ENCODE assay signal across 13 mouse cellular contexts in the genomic region with DNA sequence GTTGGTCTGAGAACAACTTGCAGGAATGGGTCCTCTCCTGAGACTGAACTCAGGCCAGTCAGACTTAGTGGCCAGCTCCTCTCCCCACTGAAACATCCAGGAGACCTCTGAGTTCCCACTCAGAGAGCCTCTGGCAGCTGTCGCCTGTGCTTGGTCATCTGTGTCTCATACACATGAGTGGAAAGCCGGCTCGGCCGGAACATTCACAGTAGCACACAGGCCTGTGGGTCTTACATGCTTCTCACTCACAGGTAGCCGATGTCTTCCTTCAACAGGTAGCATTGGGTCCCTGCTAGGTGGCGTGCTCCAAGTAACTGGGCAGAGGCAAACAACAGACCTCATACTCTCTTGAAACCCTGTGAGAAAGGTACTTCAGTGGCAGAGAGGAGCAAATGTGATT. TPM values are rescaled to one million over a fixed set of nuclear protein-coding genes. Genes with fewer than 3 reads are reported as not detected.
DNase-seq lines count a peak whose midpoint lies in the region; ATAC-seq and TF ChIP-seq lines count a peak whose summit lies in the region.
"Had no signal": no experiment of that assay in that cellular context is flagged by ENCODE, and none has a peak within 500 bp of the region (broad histone marks: within the 10 kb centered on the region; RNA-seq: fewer than 3 reads in every experiment).

No protein-coding gene starts in this region.

- no peaks in the 10 kb centered on the region for H3K27me3 ChIP-seq in kidney, embryonic 16.5 days (ENCODE audit: insufficient read depth, low read length)
- no peaks in the 10 kb centered on the region for H3K27me3 ChIP-seq in embryonic facial prominence, embryonic 13.5 days
- no peaks in the 10 kb centered on the region for H3K27me3 ChIP-seq in limb, embryonic 14.5 days (ENCODE audit: control insufficient read depth, insufficient read depth, low read length)
- H3K27me3 ChIP-seq: neural tube, embryonic 13.5 days had no signal

- H3K4me3 ChIP-seq in kidney, embryonic 16.5 days (ENCODE audit: low read length): no peak overlapping the region
- H3K4me3 ChIP-seq in embryonic facial prominence, embryonic 13.5 days: no peak overlapping the region
- H3K4me3 ChIP-seq in limb, embryonic 14.5 days (replicated peaks; ENCODE audit: low read length): no peak overlapping the region
- H3K4me3 ChIP-seq: neural tube, embryonic 13.5 days had no signal

- TF ChIP-seq POLR2A in limb, embryonic 14.5 days (IDR thresholded peaks at IDR 0.05; ENCODE audit: borderline replicate concordance, extremely low read depth, insufficient read depth, insufficient read length): no peak

- peaks cover 28% of the 10 kb centered on the region for H3K4me1 ChIP-seq in kidney, embryonic 16.5 days (ENCODE audit: insufficient read depth, low read length)
- H3K4me1 ChIP-seq in embryonic facial prominence, embryonic 13.5 days: peaks cover 31% of the 10 kb centered on the region
- peaks cover 26% of the 10 kb centered on the region for H3K4me1 ChIP-seq in limb, embryonic 14.5 days (ENCODE audit: control insufficient read depth, insufficient read depth, low read length)

- H3K27ac ChIP-seq in kidney, embryonic 16.5 days (ENCODE audit: low read length): peak overlapping the region; percentile 82
- H3K27ac ChIP-seq in embryonic facial prominence, embryonic 13.5 days: peak overlapping the region; percentile 74
- H3K27ac ChIP-seq in limb, embryonic 14.5 days (replicated peaks; ENCODE audit: low read depth, low read length): peak overlapping the region; percentile 35
- H3K27ac ChIP-seq: neural tube, embryonic 13.5 days had no signal

- H3K4me2 ChIP-seq in kidney, embryonic 16.5 days (replicated peaks; ENCODE audit: low read depth, low read length): no peak overlapping the region
- H3K4me2 ChIP-seq in embryonic facial prominence, embryonic 13.5 days: no peak overlapping the region
- H3K4me2 ChIP-seq in limb, embryonic 14.5 days (replicated peaks; ENCODE audit: low read depth, low read length, severe bottlenecking): no peak overlapping the region
- H3K4me2 ChIP-seq: neural tube, embryonic 13.5 days had no signal

- peak; percentile 49; the same call in 1 of the 2 replicates for ATAC-seq in kidney, embryonic 16.5 days (ENCODE audit: low FRiP score, low TSS enrichment)
- no peak for ATAC-seq in embryonic facial prominence, embryonic 13.5 days (ENCODE audit: insufficient number of reproducible peaks, insufficient read depth, low FRiP score, low TSS enrichment, low read depth)
- no peak for ATAC-seq in limb, embryonic 14.5 days (ENCODE audit: low FRiP score, low read depth)
- ATAC-seq in erythroblast, adult 5-6 weeks (replicated peaks; ENCODE audit: low FRiP score, poor library complexity, severe bottlenecking): no peak
- ATAC-seq: forebrain, embryonic 16.5 days; liver, postnatal 0 days had no signal

- 43% methylated on average over 6 of the region's 6 CpGs for WGBS in kidney, embryonic 16.5 days
- 78% methylated on average over 6 of the region's 6 CpGs for WGBS in embryonic facial prominence, embryonic 13.5 days
- 70% methylated on average over 6 of the region's 6 CpGs for WGBS in limb, embryonic 14.5 days

- no peak overlapping the region for H3K9ac ChIP-seq in kidney, embryonic 16.5 days (replicated peaks; ENCODE audit: low read length)
- H3K9ac ChIP-seq in embryonic facial prominence, embryonic 13.5 days: no peak overlapping the region
- H3K9ac ChIP-seq in limb, embryonic 14.5 days (ENCODE audit: low read depth, low read length, severe bottlenecking): no peak overlapping the region
- H3K9ac ChIP-seq: liver, postnatal 0 days; neural tube, embryonic 13.5 days had no signal

- H3K36me3 ChIP-seq in kidney, embryonic 16.5 days (ENCODE audit: insufficient read depth, low read length): peaks cover 15% of the 10 kb centered on the region
- peaks cover 27% of the 10 kb centered on the region for H3K36me3 ChIP-seq in embryonic facial prominence, embryonic 13.5 days
- H3K36me3 ChIP-seq in limb, embryonic 14.5 days (ENCODE audit: control insufficient read depth, insufficient read depth, low read length): no peaks in the 10 kb centered on the region
- H3K36me3 ChIP-seq: neural tube, embryonic 13.5 days had no signal

- no peaks in the 10 kb centered on the region for H3K9me3 ChIP-seq in kidney, embryonic 16.5 days (ENCODE audit: low read length)
- H3K9me3 ChIP-seq in embryonic facial prominence, embryonic 13.5 days: no peaks in the 10 kb centered on the region
- no peaks in the 10 kb centered on the region for H3K9me3 ChIP-seq in limb, embryonic 14.5 days (ENCODE audit: control insufficient read depth, low read length)
- H3K9me3 ChIP-seq: neural tube, embryonic 13.5 days had no signal

- peak; percentile 89 for DNase-seq in heart, adult 11 months
- DNase-seq in heart, postnatal 4 days: no peak
- DNase-seq in kidney, postnatal 14 days: no peak
- no peak for DNase-seq in limb, embryonic 14.5 days (ENCODE audit: low spot score)
- no peak for DNase-seq in spleen, postnatal 36 days (ENCODE audit: low spot score in 2 of 2)
- DNase-seq: cerebellum, adult 9-11 months; layer of hippocampus, adult 9-11 months; liver, postnatal 0 days had no signal

RNA-seq across cellular contexts. Expression of gene Ctdspl, which starts 35.2 kb away (rescaled TPM):
- total RNA-seq in heart, postnatal 4 days (2021): 10 to 100 TPM; 18.4 to 20.2 TPM
- polyA plus RNA-seq in kidney, embryonic 16.5 days (2015; fragmentation: Nextera tagmentation; extraction: Ambion mirVana): 27.5 and 30.7 TPM in 2 replicates
- 20.6 and 21.3 TPM in 2 replicates for polyA plus RNA-seq in embryonic facial prominence, embryonic 13.5 days (2015; fragmentation: Nextera tagmentation; extraction: Ambion mirVana)
- 38.0 and 43.5 TPM in 2 replicates for polyA plus RNA-seq in limb, embryonic 14.5 days (2012; rRNA removed)
- 23.8 and 28.6 TPM in 2 replicates for polyA plus RNA-seq in limb, embryonic 14.5 days (2014; fragmentation: Nextera tagmentation; extraction: Ambion mirVana)
- total RNA-seq in erythroblast, adult 5-6 weeks (2015; ENCODE audit: low replicate concordance): 4.0 and 5.2 TPM in 2 replicates
- total RNA-seq in erythroblast, adult 5-6 weeks (2017; ENCODE audit: low replicate concordance): 2.1 and 2.5 TPM in 2 replicates
